Mouse (Mus musculus) midbrain, embryonic 13.5 days (tissue): Measurements from ENCODE around the gene Hmbs. TPM values are rescaled to one million over a fixed set of nuclear protein-coding genes. Genes with fewer than 3 reads are reported as not detected.
"Not testable (repeated sequence)": the region's sequence is repeated elsewhere in the genome, so short reads cannot be mapped to it uniquely, and the experiment has no call there.

Source experiments
- ATAC-seq: fragments of 200-750 bp; cut with Nextera tagmentation; 2 replicates; pipeline ENCODE4 v1.8.0; 2017; ENCODE audit warnings: mild to moderate bottlenecking, moderate TSS enrichment, moderate library complexity
- H3K27ac ChIP-seq: fragments of 300-500 bp; sonication (generic); 2 replicates; pipeline ENCODE4 v1.5.1; 2015; ENCODE audit warnings: inconsistent platforms, mild to moderate bottlenecking, moderate library complexity
- H3K27me3 ChIP-seq: fragments of 300-500 bp; sonication (generic); 2 replicates; pipeline ENCODE4 v1.6.1; 2015; ENCODE audit warnings: mild to moderate bottlenecking, inconsistent platforms
- H3K36me3 ChIP-seq: fragments of 300-500 bp; sonication (generic); 2 replicates; pipeline ENCODE4 v1.6.1; 2015; ENCODE audit warnings: mild to moderate bottlenecking, inconsistent platforms
- H3K4me1 ChIP-seq: fragments of 300-500 bp; sonication (generic); replicated peaks from 2 replicates; pipeline ENCODE4 v1.6.1; 2015; ENCODE audit warnings: inconsistent platforms
- H3K4me2 ChIP-seq: fragments of 300-500 bp; sonication (generic); replicated peaks from 2 replicates; pipeline ENCODE4 v1.6.1; 2015; ENCODE audit warnings: moderate library complexity, mild to moderate bottlenecking, inconsistent platforms
- H3K4me3 ChIP-seq: fragments of 300-500 bp; sonication (generic); replicated peaks from 2 replicates; pipeline ENCODE4 v1.5.1; 2015; ENCODE audit warnings: mild to moderate bottlenecking, inconsistent platforms
- H3K9ac ChIP-seq: fragments of 300-500 bp; sonication (generic); replicated peaks from 2 replicates; pipeline ENCODE4 v1.6.1; 2015; ENCODE audit warnings: mild to moderate bottlenecking, inconsistent platforms
- H3K9me3 ChIP-seq: fragments of 300-500 bp; sonication (generic); 2 replicates; pipeline ENCODE4 v1.6.1; 2016; ENCODE audit warnings: mild to moderate bottlenecking, inconsistent platforms
- WGBS: fragments of 180-500 bp; shearing (Covaris S2); methylation state at CpG from one replicate; pipeline ENCODE4 v1.1.7; 2015; 5-methylcytosine and 5-hydroxymethylcytosine counted together
- polyA plus RNA-seq: library from polyadenylated mRNA; unstranded; fragments of >200 nt; fragmentation: Nextera tagmentation; extraction: Ambion mirVana; gene quantifications from 2 replicates; pipeline ENCODE4 v1.2.1, GENCODE M21; 2015

Hmbs gene
- polyA plus RNA-seq, 1 experiment from 2014 or later: 72.9 TPM

- peaks cover 35% of the 10 kb centered on the region for H3K36me3 ChIP-seq
- no peaks in the 10 kb centered on the region for H3K27me3 ChIP-seq
- peaks cover 24% of the 10 kb centered on the region for H3K4me1 ChIP-seq
- ATAC-seq: no peak
- 89% methylated on average over 3 of the region's 3 CpGs for WGBS
- no peaks in the 10 kb centered on the region for H3K9me3 ChIP-seq
- no peak overlapping the region for H3K4me3 ChIP-seq
- no peak overlapping the region for H3K9ac ChIP-seq
- H3K4me2 ChIP-seq: no peak overlapping the region
- no peak overlapping the region for H3K27ac ChIP-seq
Measured at GRCm38 (mm10) chr9:44342173-44342572, 1.9 kb downstream of the Hmbs start.

GRCm38 (mm10) chr9:44341487-44341886, 2.5 kb downstream of the Hmbs start:
- Histone ChIP-seq H3K4me3 (no peak overlapping the region), H3K27me3 (no peaks in the 10 kb centered on the region), H3K27ac (no peak overlapping the region), H3K36me3 (peaks cover 29% of the 10 kb centered on the region), H3K4me1 (peaks cover 31% of the 10 kb centered on the region), H3K4me2 (no peak overlapping the region), H3K9ac (no peak overlapping the region), H3K9me3 (no peaks in the 10 kb centered on the region)
- ATAC-seq: no peak
- WGBS: 93% methylated on average over 5 of the region's 5 CpGs

DNA sequence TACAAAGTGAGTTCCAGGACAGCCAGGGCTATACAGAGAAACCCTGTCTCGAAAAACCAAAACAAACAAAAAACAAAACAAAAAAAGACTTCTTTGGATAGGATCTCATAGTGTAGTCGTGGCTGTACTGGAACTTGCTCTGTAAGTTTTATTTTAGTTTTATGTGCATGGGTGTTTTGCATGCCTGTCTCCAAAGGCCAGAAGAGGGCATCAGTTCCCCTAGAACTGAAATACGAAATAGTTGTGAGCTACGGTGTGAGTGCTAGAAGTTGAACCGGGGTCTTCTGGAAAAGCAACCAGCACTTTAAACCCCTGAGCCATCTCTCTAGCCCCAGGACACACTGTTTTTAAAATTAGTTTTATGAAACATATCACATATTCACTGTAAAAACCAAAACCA, 5.5 kb downstream of the Hmbs start:
- Histone ChIP-seq H3K9me3 (no peaks in the 10 kb centered on the region), H3K27me3 (no peaks in the 10 kb centered on the region), H3K27ac (no peak overlapping the region), H3K9ac (no peak overlapping the region), H3K4me1 (peaks cover 41% of the 10 kb centered on the region), H3K4me2 (no peak overlapping the region), H3K36me3 (peaks cover 28% of the 10 kb centered on the region), H3K4me3 (no peak overlapping the region)
- ATAC-seq: no peak
- WGBS: 91% methylated on average over 5 of the region's 5 CpGs

DNA sequence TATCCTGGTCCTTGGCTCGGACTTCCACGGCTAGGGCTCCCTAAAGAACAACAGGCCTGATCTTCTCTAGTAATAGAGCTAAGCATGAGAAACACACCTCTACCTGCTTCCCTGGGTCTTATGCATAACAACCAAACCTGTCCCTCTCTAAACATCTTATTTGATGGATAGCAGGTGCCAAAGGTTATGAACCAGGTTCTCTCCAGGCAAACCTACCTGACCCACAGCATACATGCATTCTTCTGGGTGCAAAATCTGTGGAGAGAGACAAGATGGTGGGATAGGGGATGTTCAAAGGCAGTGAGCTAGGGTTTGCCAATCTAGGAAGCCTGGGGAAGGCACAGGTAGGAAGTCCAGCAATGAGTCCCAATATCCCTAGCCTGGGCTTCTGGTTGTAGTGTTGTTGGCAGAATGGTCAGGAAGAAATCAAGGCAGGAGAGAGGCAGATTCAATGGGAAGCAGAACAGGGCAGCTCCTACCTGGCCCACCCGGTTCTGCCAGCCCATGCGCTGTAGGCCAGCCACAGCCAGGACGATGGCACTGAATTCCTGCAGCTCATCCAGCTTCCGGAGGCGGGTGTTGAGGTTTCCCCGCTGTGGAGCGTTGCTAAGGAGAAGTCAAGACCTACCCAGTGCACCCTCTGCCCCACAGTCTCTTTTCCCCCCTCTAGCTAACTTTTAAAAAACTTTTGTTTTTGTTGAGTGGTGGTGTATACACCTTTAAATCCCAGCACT, 6.4 kb downstream of the Hmbs start:
- Histone ChIP-seq H3K4me1 (peaks cover 31% of the 10 kb centered on the region), H3K27me3 (no peaks in the 10 kb centered on the region), H3K4me3 (peak overlapping the region; percentile 94; the same call in 1 of the 2 replicates), H3K4me2 (peak overlapping the region; percentile 86), H3K36me3 (peaks cover 38% of the 10 kb centered on the region), H3K9ac (peak overlapping the region; percentile 98), H3K9me3 (no peaks in the 10 kb centered on the region), H3K27ac (no peak overlapping the region)
- no peak for ATAC-seq
- WGBS: 70% methylated on average over 9 of the region's 9 CpGs

DNA sequence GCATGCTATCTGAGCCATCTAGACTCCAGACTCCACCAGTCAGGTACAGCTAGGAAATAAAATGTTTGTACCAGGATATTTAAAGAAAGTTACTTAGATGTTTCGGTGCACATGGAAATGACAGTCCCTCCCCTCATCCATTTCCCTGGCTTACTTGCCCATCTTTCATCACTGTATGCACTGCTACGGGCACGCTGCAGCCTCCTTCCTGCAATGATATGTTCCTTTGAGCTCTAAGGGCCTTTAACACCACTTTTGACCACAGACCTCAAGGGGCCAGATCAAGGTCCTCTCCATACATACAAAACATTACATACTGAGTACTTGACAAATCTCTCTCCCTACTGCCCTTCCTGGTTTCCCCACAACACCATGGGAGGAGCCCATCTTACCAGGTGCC, 7.1 kb downstream of the Hmbs start:
- ATAC-seq: no peak
- 78% methylated on average over 3 of the region's 3 CpGs for WGBS
- Histone ChIP-seq H3K27me3 (no peaks in the 10 kb centered on the region), H3K36me3 (peaks cover 43% of the 10 kb centered on the region), H3K9ac (peak overlapping the region; percentile 98), H3K9me3 (no peaks in the 10 kb centered on the region), H3K4me2 (peak overlapping the region; percentile 86), H3K4me3 (peak overlapping the region; percentile 94), H3K27ac (no peak overlapping the region), H3K4me1 (peaks cover 25% of the 10 kb centered on the region)

DNA sequence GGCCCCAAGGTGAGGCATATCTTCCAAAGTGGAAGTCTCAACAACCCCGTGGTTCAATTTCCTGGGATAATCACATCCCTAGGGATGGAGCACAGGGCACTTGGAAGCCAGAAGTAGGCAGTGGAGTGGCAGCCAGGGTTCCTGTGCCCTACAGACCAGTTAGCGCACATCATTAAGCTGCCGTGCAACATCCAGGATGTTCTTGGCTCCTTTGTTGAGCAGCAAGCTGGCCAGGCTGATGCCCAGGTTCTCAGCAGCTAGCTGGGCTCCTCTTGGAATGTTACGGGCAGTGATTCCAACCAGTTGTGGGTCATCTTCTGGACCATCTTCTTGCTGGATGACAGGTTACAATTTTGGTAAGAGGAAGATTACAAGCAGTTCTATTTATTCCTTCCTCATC, 7.5 kb downstream of the Hmbs start:
- Histone ChIP-seq H3K4me1 (peaks cover 25% of the 10 kb centered on the region), H3K9ac (peak overlapping the region; percentile 98), H3K36me3 (peaks cover 47% of the 10 kb centered on the region), H3K4me3 (peak overlapping the region; percentile 94), H3K4me2 (peak overlapping the region; percentile 86)
- not testable (repeated sequence) for H3K27ac ChIP-seq, H3K9me3 ChIP-seq, H3K27me3 ChIP-seq, ATAC-seq
- WGBS: 29% methylated on average over 4 of the region's 4 CpGs

- 1% methylated on average over 5 of the region's 5 CpGs for WGBS
- Histone ChIP-seq H3K4me3 (peak overlapping the region; percentile 94), H3K9me3 (no peaks in the 10 kb centered on the region), H3K27ac (peak overlapping the region; percentile 94), H3K9ac (peak overlapping the region; percentile 98), H3K4me2 (peak overlapping the region; percentile 86), H3K27me3 (no peaks in the 10 kb centered on the region), H3K36me3 (peaks cover 52% of the 10 kb centered on the region), H3K4me1 (peaks cover 25% of the 10 kb centered on the region)
- no peak for ATAC-seq
Measured at GRCm38 (mm10) chr9:44336093-44336406, 8.0 kb downstream of the Hmbs start.

DNA sequence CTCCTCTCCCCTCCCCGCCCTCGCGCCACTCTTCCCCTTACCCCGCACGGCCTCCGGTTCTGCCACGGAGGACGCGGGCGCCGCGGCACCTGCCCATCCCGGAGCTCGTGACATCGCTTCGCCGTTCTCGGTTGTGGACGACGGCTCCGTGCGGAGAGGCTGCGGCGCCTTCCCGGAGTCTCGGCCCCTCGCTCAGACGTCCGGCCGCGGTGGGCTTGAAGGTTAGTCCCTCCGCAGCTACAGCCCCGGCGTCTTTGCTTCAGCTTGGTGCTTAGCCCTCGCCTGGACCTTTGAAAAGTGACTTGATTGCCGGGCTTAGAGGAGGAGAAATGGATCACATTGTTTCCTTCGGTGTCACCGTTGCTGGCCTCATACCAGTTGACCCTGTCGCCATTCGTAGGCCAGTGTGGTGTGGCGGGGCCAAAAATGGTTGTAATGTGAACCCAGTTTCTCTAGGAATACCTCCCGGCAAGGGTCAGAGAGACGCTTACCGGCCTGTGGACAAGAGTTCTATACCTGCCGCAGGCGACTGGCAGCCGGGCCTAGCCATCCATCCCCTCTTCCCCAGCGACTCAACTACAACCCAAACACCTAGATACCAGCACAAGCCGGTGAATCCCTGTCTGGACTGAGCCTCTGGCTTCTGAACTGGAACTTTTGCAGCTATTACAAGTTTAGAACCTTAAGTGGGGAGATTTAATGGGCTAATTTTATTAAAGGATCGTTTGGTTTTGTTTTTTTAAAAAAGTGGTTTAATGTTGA, 8.5 kb downstream of the Hmbs start:
- Histone ChIP-seq H3K4me2 (peak overlapping the region; percentile 86), H3K27me3 (no peaks in the 10 kb centered on the region), H3K27ac (peak overlapping the region; percentile 94), H3K9ac (peak overlapping the region; percentile 98), H3K4me3 (peak overlapping the region; percentile 94), H3K9me3 (no peaks in the 10 kb centered on the region), H3K4me1 (peaks cover 25% of the 10 kb centered on the region), H3K36me3 (peaks cover 55% of the 10 kb centered on the region)
- WGBS: under 1% methylated on average over 50 of the region's 50 CpGs
- ATAC-seq: peak; percentile 46; the same call in 1 of the 2 replicates

DNA sequence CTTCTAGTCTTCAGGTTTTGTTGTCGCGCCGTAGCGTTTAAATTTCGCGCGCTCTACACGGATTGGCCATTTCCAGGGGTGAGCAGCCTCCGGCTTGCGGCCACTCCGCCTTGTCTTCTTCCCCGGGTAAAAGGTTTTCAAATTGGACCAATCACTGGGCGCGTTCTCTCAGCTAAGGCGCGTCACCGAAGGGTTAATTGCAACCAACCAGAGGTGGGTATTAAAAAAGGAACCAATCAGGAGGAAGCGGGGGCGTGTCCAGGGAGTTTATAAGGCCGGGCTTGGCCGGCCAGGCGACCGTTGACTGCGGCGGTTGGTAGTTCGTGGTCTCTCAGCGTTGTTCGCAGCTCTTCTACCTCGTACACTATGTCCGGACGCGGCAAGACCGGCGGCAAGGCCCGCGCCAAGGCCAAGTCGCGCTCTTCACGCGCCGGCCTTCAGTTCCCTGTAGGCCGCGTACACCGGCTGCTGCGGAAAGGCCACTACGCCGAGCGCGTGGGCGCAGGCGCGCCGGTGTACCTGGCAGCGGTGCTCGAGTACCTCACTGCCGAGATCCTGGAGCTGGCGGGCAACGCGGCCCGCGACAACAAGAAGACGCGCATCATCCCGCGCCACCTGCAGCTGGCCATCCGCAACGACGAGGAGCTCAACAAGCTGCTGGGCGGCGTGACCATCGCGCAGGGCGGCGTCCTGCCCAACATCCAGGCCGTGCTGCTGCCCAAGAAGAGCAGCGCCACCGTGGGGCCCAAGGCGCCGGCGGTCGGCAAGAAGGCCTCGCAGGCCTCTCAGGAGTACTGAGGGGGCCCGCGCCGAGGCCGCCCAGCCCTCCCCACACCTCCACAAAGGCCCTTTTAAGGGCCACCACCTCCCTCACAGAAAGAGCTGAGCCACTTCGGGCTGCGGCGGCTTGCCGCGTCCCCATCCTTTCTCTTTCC, 9.4 kb downstream of the Hmbs start, which contains the start of gene H2afx:
Gene H2afx (plus strand): TSS at position 299 of the 935 bp plus-strand sequence.
- peak within 1 kb of the TSS; percentile 94 for H3K27ac ChIP-seq
- H3K4me1 ChIP-seq: peaks cover 25% of the 10 kb centered on the region
- ATAC-seq: peak; percentile 97
- peaks cover 57% of the 10 kb centered on the region for H3K36me3 ChIP-seq
- peak within 1 kb of the TSS; percentile 94 for H3K4me3 ChIP-seq
- H3K9ac ChIP-seq: peak within 1 kb of the TSS; percentile 98
- under 1% methylated on average over 91 of the region's 91 CpGs for WGBS
- H3K9me3 ChIP-seq: no peaks in the 10 kb centered on the region
- peak within 1 kb of the TSS; percentile 86 for H3K4me2 ChIP-seq
- no peaks in the 10 kb centered on the region for H3K27me3 ChIP-seq

DNA sequence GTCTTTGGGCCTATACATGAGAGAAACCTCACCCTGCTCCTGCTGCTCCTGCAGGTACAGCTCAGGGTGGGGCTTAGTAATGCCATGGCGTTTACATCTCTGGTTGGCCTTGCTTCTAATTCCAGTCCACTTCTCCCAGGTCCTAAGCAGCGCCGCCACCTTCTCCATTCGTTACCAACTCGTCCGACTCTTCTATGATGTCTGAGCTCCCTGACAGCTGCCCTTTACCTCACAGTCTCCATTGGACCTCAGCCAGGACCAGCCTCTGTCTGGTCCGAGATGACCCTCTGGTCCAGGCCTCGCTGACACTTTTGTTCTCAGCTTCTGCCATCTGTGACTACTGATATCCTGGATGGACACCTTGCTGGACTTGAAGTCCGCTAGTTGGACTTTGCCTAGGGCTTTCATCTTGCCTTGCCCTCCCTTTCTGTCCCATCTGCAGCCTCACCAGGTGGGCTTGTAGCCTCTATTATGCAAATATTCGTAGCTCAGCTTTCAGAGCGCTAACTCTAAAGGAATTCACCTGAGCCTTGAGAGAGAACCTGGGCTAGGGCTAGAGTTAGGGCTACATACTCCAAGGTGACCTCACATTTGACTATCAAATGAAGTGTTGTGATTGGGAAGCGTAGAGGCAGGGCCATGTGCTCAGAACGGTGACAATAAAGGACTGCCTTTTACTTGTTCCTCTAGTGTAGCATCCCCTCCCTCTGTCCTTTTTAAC, 10.9 kb downstream of the Hmbs start:
- Histone ChIP-seq H3K4me3 (no peak overlapping the region), H3K9me3 (no peaks in the 10 kb centered on the region), H3K4me2 (no peak overlapping the region), H3K27me3 (no peaks in the 10 kb centered on the region), H3K36me3 (peaks cover 57% of the 10 kb centered on the region), H3K4me1 (peaks cover 29% of the 10 kb centered on the region), H3K27ac (no peak overlapping the region), H3K9ac (no peak overlapping the region)
- 96% methylated on average over 13 of the region's 13 CpGs for WGBS
- no peak for ATAC-seq

- peaks cover 52% of the 10 kb centered on the region for H3K36me3 ChIP-seq
- no peak for ATAC-seq
Measured at GRCm38 (mm10) chr9:44330736-44331135, 13.3 kb downstream of the Hmbs start.

More at GRCm38 (mm10) chr9:44330736-44331135, 13.3 kb downstream of the Hmbs start:
- Histone ChIP-seq H3K9ac (no peak overlapping the region), H3K4me2 (no peak overlapping the region), H3K27me3 (no peaks in the 10 kb centered on the region), H3K9me3 (no peaks in the 10 kb centered on the region), H3K4me3 (no peak overlapping the region), H3K27ac (no peak overlapping the region), H3K4me1 (peaks cover 18% of the 10 kb centered on the region)
- 97% methylated on average over 6 of the region's 6 CpGs for WGBS
